Mouse (Mus musculus) v-Abl transformed pro-B cells (cell line): ENCODE measurements around the gene Ap4m1.

Experiments used
- in situ Hi-C, 2 experiments: fragments of 400-800 bp; cut with MboI; formaldehyde crosslinking; loops; one replicate each; pipeline ENCODE4 v1.15.1; 2025; ENCODE audit not compliant: unreplicated experiment in 2 of 2

Ap4m1 gene

DNA sequence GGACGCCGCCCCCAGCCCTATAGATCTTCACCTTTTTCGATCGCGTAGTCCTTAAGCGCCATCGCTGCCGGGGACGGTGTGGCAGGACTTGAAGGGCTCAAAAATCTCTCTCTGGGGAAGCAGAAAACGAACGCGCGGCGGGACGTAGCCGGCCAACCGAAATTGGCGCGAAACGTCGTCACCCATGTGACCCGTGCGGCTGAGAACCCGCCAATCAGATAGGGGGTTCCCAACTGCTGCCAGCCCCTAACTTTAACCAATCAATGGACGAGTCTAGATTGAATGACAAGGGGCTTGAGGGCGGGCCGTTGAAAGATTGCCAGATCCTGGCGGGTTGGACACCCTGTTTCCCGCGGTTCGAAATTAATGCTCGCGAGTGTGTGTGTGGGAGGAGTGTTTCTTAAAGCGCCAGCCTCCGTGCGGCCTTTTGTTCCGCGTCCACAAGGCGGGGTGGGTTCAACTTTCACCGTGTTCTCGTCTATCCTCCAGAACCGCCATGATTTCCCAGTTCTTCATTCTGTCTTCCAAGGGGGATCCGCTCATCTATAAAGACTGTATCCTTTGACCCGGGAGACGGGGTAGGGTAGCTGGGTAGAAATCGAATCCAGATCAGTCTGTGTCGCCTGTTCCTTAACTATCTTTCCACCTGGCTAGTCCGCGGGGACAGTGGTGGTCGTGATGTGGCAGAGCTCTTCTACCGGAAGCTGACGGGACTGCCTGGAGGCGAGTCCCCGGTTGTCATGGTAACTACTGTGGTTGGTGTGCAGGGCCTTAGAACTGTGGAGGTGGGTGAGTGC is at the start of gene Ap4m1, which contains the start of gene Mcm7:
Gene Ap4m1 (plus strand): TSS at position 308 of the 797 bp plus-strand sequence.
Gene Mcm7 (minus strand): TSS at position 728 of the 797 bp plus-strand sequence.
- in situ Hi-C loops = loop anchor here in 1 of 2 experiments (25.0 kb wide), 2 partner anchors 1615 to 2010 kb away; partner anchors contain the start of genes Ints1, Mafk and Orai2

DNA sequence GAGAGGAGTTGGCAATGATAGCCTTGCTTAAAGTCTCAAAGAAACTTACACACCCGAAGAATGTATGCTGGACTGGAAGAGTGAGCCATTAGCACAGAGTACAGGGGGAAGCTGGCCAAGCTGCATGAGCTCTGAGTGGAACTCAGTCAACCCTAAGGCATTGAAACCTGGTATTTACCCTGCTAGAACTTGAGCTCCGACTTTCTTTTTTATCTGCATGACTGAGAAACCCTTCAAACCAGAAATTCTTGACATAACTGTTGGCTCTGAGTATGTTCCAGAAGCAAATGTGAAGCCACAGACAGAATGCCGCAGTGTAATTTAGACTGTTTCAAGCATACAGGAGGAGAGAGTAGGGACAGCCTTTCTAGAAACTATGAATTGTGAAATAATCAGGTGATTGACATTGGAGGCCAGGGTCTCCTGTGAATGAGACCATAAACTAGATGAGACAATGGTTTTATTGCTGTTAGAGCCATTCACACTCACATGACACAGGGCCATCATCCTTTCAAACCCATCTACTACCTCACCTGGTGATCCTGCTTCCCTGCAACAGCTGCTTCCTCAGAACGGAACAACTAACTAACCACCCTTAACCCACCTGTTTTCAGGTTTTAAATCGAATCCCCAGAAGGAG is 39.3 kb upstream of the Ap4m1 start:
- in situ Hi-C loops = loop anchor here (10.0 to 25.0 kb wide), 2 partner anchors 645 to 648 kb away; partner anchors contain the start of gene Zan (in 1 of the 2)

DNA sequence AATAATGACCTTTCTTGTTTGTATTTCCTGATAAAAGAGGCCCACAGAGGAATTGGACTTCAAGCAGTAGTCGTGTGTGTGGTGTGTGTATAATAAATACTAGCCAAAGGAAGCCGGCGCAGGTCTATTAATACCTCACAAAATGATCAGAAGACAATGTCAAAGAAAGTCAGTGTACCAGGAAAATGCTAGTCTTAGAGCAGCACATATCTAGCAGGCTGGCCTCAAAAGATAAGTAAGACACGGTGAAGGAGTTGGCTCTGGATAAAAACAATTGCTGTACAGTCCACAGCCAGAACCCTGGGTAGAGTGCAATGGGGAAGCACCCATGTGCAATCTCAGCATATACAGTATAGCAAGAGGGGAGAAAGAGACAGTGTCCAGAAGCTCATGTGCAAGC is 34.5 kb upstream of the Ap4m1 start:
- in situ Hi-C loops = loop anchor here (5.0 to 25.0 kb wide), 4 partner anchors 250 to 652 kb away; partner anchors contain the start of gene Zan (in 1 of the 2)

DNA sequence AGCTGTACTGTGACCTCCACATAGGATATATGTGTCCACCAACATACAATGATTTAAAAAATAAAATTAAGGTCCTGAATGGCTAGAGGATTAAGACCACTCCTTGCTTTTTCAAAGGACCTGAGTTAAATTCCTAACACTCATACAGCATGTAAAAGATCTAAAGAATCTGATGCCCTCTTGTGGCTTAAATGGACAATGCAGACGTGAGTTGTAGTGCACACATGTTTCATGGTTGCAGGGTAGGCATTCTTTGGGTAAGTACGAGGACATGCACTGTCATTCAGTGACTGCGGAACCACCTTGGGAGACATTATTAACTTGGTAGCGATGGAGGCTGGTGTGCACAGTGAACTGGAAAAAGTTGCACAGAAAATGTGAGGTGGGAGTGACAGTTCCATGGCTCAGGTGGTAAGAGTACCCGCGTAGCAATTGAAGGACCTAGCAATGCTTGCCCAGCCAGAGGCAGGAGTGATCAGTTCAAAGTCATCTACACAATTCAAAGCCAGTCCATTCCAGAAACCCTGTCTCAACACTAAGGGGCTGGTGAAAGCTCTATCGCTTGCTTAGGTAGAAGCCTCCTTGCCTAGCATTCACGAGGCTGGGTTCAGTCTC is 33.8 kb upstream of the Ap4m1 start:
- in situ Hi-C loops = loop anchor here (5.0 to 25.0 kb wide), 4 partner anchors 251 to 653 kb away; partner anchors contain the start of gene Zan (in 1 of the 2)

DNA sequence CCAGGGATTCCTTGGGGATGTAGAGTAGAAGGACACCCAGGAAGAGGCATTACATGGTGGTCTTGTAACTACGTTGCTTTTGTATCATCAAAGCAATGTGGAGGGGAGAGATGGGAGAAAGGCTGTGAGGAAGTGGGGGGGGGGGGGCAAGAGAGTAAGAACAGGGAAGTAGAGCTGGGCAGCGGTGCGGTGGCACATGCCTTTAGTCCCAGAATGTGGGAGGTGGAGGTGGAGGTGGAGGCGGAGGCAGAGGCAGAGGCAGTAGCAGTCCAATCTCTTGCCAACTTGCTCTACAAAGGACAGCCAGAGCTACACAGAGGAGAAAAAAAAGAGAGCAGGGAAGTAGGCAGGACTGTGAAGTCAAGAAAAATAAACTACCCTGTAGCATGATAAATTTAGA is 33.2 kb upstream of the Ap4m1 start:
- in situ Hi-C loops = loop anchor here (5.0 to 25.0 kb wide), 4 partner anchors 251 to 654 kb away; partner anchors contain the start of gene Zan (in 1 of the 2)

DNA sequence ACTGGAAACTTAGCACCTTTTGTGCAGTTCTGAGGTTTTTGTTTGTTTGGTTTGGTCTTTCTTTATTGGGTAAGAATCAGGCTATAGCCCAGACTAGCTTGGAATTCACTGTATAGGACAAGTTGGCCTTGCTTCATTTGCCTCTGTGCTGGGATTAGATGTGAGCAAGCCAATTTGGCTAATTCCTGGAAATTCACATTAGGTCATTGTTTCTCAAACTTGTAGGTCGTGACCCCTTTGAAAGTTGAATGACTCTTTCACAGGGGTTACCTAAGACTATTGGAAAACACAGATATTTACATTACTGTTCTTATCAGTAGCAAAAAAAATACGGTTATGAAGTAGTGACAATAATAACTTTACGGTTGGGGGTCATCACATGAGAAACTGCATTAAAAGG is 17.4 kb upstream of the Ap4m1 start:
- in situ Hi-C loops = loop anchor here in 1 of 2 experiments (5.0 to 25.0 kb wide), 3 partner anchors 67 to 1992 kb away; partner anchors contain the start of genes Ints1, Mafk, Orai2 and Zkscan1

DNA sequence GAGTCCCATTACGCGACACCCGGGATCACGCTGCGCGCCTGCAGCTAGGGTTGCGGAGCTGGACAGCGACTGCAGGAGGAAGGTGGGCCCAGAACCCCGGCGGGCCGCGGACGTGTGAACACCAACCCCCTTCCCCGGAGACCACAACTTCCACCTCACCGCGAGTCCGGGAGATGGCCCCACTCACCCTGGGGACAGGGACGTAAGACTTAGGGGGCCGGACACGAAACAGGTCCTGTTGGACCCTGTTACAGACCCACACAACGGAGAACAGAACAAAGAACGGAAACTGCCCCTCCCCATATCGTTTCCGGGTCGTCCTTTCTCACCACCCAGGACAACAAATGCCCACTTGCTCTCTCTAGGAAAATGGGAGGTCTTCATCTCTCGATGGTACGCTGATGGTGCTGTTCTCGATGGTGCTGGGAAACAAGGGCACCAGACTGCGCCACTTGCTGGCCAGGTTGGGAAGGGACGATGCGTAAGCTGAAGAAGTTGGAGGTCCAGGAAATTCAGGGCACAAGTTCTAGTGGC is 16.3 kb upstream of the Ap4m1 start, which contains the start of gene Zfp113:
Gene Zfp113 (minus strand): TSS at position 302 of the 534 bp plus-strand sequence.
- in situ Hi-C loops = loop anchor here in 1 of 2 experiments (25.0 kb wide), 2 partner anchors 1632 to 1993 kb away; partner anchors contain the start of genes Ints1, Mafk and Orai2

DNA sequence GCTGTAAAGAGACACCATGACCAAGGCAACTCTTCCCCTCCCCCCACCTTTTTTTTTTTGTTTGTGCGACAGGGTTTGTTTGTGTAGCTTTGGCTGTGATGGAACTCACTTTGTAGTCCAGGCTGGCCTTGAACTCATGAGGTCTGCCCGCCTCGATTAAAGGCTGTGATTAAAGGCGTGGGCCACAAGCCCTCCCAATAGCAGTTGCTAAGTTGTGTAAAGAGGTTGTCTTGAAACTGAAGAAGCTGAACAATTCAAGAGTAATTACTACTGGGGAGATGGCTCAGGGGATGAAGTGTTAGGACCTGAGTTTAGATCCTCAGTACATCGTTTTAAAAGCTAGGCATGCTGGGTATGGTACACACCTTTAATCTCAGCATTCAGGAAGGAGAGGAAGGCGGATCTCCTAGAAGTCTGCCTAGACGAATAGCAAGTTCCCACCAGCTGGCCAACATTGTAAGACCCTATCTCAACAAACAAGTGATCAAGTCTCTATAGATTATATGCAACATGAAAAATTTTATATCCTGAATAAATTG is 11.5 kb upstream of the Ap4m1 start:
- in situ Hi-C loops = loop anchor here (10.0 to 25.0 kb wide), 3 partner anchors 375 to 1998 kb away; partner anchors contain the start of genes Ints1 (in 1 of the 2), Mafk (in 1 of the 2), Mepce (in 1 of the 2) and Orai2 (in 1 of the 2)

DNA sequence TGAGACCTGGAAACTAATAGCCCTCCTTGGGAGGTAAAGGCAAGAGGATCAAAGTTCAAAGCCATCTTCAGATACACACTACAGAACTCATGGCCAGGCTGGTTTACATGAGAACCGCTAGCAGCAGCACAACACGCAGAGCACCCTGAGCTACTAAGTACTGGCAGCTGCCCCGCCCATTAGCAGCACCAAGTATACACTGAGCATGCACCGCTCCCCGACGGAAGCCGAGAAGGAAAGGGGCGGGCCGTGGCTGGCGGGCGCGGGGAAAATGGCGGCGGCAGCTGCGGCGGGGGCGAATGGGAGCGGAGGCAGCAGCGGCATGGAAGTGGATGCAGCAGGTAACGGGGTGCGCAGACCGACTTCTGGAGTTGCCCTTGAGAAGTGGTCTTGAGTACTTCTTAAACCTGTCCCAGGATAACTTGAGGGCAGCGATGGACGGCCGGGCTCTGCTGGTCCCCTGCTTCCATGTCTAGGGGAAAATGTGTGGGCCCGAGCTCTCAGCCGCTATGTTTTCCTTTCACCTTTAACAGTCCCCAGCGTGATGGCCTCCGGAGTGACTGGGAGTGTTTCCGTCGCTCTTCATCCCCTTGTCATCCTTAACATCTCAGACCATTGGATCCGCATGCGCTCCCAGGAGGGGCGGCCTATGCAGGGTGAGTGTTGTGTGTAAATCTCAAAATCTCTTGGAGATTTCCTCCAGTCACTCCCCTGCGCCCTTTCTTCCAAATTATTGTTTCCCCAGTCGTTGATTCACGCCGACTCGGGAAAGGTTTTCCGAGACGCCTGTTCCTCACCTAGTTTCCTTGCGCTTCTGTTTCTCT is 10.7 kb upstream of the Ap4m1 start, which contains the start of gene Cops6:
Gene Cops6 (plus strand): TSS at position 230 of the 824 bp plus-strand sequence.
- in situ Hi-C loops = loop anchor here (10.0 to 25.0 kb wide), 3 partner anchors 376 to 1999 kb away; partner anchors contain the start of genes Ints1 (in 1 of the 2), Mafk (in 1 of the 2), Mepce (in 1 of the 2) and Orai2 (in 1 of the 2)

DNA sequence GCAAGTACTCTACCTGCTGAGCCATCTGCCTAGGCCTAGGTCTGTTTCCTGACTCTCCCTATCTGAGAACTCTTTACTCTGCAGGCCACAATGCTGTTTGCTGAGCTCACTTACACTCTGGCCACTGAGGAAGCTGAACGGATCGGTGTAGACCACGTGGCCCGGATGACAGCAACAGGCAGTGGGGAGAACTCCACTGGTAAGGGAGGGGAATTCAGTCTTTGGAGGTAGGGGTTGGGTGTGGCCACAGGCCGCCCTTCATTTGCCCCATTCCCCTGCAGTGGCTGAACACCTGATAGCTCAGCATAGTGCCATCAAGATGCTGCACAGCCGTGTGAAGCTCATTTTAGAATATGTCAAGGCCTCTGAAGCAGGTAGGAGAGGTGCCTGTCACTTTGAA is 8.8 kb upstream of the Ap4m1 start:
- in situ Hi-C loops = loop anchor here (10.0 to 25.0 kb wide), 3 partner anchors 378 to 2001 kb away; partner anchors contain the start of genes Ints1 (in 1 of the 2), Mafk (in 1 of the 2), Mepce (in 1 of the 2) and Orai2 (in 1 of the 2)

DNA sequence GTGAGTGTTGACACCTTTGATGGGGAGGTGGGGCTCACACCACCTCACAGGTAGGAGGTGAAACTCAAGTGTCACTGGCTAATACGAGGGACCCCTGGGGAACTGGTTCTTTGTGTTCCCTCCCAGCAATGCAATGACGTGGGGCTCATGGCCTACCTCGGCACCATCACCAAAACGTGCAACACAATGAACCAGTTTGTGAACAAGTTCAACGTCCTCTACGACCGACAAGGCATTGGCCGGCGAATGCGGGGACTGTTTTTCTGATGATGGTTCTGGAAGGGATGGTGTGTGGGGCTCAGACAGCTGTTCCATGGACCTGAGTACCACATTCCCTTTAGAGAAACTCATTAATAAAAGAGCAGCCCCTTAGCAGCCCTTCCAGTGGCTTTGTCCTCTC is 8.2 kb upstream of the Ap4m1 start:
- in situ Hi-C loops = loop anchor here (10.0 to 25.0 kb wide), 3 partner anchors 379 to 2001 kb away; partner anchors contain the start of genes Ints1 (in 1 of the 2), Mafk (in 1 of the 2), Mepce (in 1 of the 2) and Orai2 (in 1 of the 2)

DNA sequence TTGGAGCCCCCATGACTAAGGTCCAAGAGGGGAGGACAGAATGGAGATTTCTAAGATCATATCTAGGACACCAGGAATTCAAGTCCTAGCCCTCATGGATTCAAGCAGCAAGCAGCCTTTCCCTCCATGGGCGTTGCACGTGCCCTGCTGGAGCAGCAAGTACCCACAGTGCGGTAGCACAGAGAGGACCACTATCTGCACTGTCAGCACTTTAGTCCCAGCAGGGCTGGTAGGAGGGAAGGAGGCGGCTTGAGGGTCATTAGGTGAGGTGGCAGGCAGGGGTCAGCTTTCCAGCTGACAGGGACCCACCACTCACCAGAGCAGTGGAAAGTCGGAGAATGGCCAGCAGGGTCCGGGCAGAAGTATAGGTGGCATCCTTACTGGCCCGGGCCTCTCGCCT is 6.2 kb upstream of the Ap4m1 start:
- in situ Hi-C loops = loop anchor here (10.0 to 25.0 kb wide), 3 partner anchors 381 to 2003 kb away; partner anchors contain the start of genes Ints1 (in 1 of the 2), Mafk (in 1 of the 2), Mepce (in 1 of the 2) and Orai2 (in 1 of the 2)

DNA sequence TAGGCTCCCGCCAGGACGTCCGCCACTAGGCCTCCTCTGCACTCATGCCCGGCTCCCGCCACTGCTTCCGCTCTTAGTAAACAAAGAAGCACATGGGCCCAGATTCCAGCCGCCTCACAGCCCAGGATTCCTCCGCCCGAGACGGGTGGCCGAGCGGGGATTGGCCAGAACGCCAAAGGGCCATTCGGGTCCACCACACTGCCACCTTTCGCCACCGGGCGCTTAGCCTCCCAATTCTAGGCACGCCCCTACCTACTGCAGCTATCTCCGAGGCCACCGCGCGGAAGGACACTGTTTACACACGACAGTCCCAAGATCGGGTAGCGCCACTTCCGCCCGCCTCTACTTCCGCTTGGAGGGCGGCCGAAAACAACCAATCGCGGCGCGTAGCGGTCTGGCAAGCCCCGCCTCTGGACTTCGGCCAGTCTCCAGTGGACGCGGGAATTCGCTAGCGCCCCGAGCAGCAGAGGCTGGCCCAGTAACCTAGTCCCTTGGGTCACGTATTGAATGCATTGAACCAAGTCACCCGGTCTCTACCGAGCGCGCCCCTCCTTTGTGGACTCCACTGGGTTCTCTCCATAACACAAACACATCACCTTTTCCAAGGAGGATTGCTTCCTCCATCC is 753 bp upstream of the Ap4m1 start:
- in situ Hi-C loops = loop anchor here in 1 of 2 experiments (25.0 kb wide), 2 partner anchors 1616 to 2009 kb away; partner anchors contain the start of genes Ints1, Mafk and Orai2

DNA sequence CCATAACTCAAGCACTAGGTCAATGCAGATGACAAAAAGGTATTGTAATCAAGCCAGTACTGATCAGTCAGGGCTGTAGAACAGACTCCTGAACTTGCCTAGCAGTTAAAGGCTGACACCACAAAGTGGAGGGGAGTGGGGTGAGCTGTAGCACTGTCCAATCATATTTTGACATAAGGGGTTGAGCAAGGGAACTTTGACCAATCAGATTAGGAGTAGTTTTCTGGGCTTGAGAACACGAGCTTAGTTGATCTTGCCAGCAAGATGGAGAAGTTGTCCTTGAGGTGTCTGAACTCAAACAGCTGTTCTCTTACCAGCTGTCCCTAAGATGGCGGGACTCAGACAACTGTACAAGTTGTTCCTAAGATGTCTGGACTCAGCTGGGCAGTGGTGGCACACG is 1.4 kb downstream of the Ap4m1 start:
- in situ Hi-C loops = loop anchor here in 1 of 2 experiments (25.0 kb wide), 2 partner anchors 1614 to 2011 kb away; partner anchors contain the start of genes Ints1, Mafk and Orai2

DNA sequence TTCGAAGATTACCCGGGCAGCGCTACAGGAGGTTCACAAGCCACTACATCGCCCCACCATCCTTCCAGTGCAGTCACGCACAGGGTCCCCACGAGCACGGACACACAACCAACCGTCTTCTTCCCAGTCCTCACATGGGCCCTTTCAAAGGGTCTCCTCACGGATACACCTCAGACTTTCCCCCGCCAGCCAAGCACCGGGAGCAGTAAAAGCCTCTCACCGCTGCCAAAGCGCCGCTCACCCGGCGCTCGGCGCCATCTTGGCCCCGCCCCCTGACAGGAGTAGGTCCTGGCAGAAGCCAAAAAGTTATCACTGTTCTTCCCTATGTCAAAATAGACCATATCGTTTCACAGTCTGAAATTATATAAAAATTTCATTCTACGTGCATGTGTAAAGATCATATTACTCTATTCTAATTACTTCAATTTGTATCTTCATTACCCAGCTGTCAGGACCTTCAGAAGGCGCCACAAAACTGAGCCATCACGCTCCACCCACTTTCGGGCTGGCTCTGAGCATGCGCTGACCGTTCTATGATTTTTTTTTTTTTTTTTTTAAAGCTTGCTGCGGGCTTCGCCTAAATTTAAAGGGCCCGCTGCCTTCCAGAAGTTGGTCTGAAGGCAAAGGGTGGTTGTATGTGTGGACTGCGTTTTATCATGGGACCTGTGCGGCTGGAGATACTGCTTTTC is 15.3 kb downstream of the Ap4m1 start, which contains the start of the genes Taf6 and Cnpy4:
Gene Taf6 (minus strand): TSS at position 502 of the 689 bp plus-strand sequence.
Gene Cnpy4 (plus strand): TSS at position 536 of the 689 bp plus-strand sequence.
- in situ Hi-C loops = no loop called here

DNA sequence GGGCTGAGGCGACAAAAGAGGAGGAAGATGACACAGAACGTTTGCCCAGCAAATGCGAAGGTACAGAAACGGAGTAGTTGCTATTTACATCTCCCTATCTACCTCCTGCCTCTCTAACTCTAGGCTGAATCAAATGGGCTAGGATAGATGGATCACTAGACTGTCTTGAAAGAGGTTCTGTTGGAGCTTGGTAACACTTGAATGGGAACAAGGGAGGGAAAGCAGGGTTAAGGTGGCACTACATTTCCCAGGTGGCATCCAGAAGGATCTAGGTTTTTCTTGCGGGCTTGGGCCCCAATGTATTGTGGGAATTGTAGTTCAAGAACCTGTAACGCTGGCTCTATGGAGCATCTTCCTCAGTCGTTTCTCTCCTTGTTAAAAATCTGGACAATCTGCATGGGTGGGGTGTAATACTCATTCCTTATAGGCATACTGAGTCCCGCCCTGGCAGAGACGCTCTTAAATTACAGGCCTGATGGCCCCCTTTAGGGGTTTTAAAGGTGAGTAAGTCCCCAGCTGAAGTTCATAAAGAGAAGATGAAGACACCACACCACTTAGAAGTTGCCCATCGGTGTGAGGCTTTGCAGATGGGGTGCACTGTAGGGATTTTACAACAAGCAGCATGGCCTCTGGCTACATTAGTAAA is 16.0 kb downstream of the Ap4m1 start:
- in situ Hi-C loops = no loop called here
